Mouse (Mus musculus): ENCODE measurements around the gene Nop14. TPM values are rescaled to one million over a fixed set of nuclear protein-coding genes. Genes with fewer than 3 reads are reported as not detected.
"Not testable (repeated sequence)": the region's sequence is repeated elsewhere in the genome, so short reads cannot be mapped to it uniquely, and the experiment has no call there.

Gene Nop14
- polyA plus RNA-seq, 1 experiment = 19.5 TPM

GRCm38 (mm10) chr5:34608226-34608625 lies 51.7 kb downstream of the Nop14 start:
- Histone ChIP-seq H3K4me3 (replicated peaks; ENCODE audit: insufficient read depth, low read depth, low read length) (no peak overlapping the region), H3K27me3 (ENCODE audit: control insufficient read depth, insufficient read depth, low read length) (no peaks in the 10 kb centered on the region), H3K27ac (ENCODE audit: insufficient read depth, low read length) (peak overlapping the region; percentile 53), H3K4me1 (ENCODE audit: control insufficient read depth, insufficient read depth, low read length) (peaks cover 11% of the 10 kb centered on the region)
- peak; percentile 43 for DNase-seq
- WGBS = 8% methylated on average over 3 of the region's 3 CpGs
- TF ChIP-seq CTCF (IDR thresholded peaks at IDR 0.05; ENCODE audit: borderline replicate concordance, insufficient read depth, low read depth, low read length) (no peak), POLR2A (IDR thresholded peaks at IDR 0.05; ENCODE audit: borderline replicate concordance, insufficient read depth, low read length) (no peak)

DNA sequence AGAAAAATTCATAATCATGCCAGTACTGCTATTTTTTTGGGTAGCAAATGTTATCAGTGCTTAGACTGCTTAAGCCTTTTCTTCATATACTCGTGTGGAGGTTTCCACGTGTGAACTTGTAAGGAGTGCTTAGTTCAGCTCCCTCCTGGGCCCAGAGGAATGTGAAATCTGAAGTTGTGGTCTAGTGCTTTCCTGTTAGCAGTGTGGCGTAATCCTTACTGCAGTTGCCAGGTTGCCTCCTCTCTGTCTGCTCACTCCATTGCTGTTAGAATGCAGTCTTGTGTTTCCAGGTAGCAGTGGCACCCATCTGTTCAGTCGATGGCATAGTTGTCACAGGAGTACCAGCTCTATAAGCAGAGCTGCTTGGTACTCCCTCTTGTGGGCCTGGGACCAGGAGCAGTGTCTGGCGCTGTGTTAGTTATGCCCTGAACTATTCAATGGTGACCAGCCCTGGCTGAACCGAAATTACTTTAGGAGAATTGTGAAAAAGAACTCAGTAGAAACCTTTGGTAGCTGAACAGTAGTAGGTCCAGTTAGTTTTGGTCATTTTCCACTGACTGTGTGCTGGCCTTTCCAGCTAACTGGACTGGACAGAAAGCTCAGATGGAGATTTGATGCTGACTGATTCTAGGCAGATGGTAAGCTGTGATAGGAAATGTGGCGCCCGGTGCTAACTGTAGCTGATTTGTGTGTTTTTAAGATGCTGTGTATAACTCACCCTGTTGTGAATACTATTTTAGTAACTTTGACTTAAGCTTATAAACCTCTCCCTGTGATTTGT lies 52.7 kb downstream of the Nop14 start:
- Histone ChIP-seq H3K27me3 (ENCODE audit: control insufficient read depth, insufficient read depth, low read length) (no peaks in the 10 kb centered on the region), H3K27ac (ENCODE audit: insufficient read depth, low read length) (peak overlapping the region; percentile 30), H3K4me3 (replicated peaks; ENCODE audit: insufficient read depth, low read depth, low read length) (no peak overlapping the region), H3K4me1 (ENCODE audit: control insufficient read depth, insufficient read depth, low read length) (peaks cover 11% of the 10 kb centered on the region)
- DNase-seq = peak; percentile 54 to 71
- no peak for TF ChIP-seq POLR2A (IDR thresholded peaks at IDR 0.05; ENCODE audit: borderline replicate concordance, insufficient read depth, low read length)
- TF ChIP-seq CTCF (IDR thresholded peaks at IDR 0.05; ENCODE audit: borderline replicate concordance, insufficient read depth, low read depth, low read length) = peak; percentile 38; the same call in 1 of the 2 replicates
- WGBS = 12% methylated on average over 8 of the region's 8 CpGs

DNA sequence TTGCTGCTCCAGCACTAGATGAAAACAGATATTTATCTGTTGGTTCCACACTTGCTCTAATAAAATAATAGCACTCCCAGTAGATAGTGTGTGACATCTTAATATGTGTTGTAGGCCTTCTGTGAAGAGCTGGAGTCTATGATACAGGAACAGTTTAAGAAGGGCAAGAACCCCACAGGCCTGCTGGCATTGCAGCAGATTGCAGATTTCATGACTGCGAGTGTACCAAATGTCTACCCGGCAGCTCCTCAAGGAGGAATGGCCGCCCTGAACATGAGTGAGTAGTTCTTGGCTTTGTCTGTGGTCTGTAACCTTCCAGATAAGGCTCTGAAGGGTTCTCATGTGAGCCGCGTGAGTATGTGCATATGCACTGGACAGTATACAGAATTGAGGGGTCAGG lies 55.4 kb downstream of the Nop14 start:
- TF ChIP-seq POLR2A (IDR thresholded peaks at IDR 0.05; ENCODE audit: borderline replicate concordance, insufficient read depth, low read length) (no peak), CTCF (IDR thresholded peaks at IDR 0.05; ENCODE audit: borderline replicate concordance, insufficient read depth, low read depth, low read length) (no peak)
- Histone ChIP-seq H3K4me1 (ENCODE audit: control insufficient read depth, insufficient read depth, low read length) (peaks cover 11% of the 10 kb centered on the region), H3K27ac (ENCODE audit: insufficient read depth, low read length) (no peak overlapping the region), H3K4me3 (replicated peaks; ENCODE audit: insufficient read depth, low read depth, low read length) (no peak overlapping the region), H3K27me3 (ENCODE audit: control insufficient read depth, insufficient read depth, low read length) (no peaks in the 10 kb centered on the region)
- no peak for DNase-seq
- WGBS = 40% methylated on average over 5 of the region's 5 CpGs

GRCm38 (mm10) chr5:34593202-34593727 lies 66.7 kb downstream of the Nop14 start:
- Histone ChIP-seq H3K27me3 (ENCODE audit: control insufficient read depth, insufficient read depth, low read length) (no peaks in the 10 kb centered on the region), H3K4me1 (ENCODE audit: control insufficient read depth, insufficient read depth, low read length) (peaks cover 9% of the 10 kb centered on the region), H3K4me3 (replicated peaks; ENCODE audit: insufficient read depth, low read depth, low read length) (no peak overlapping the region), H3K27ac (ENCODE audit: insufficient read depth, low read length) (no peak overlapping the region)
- no peak for DNase-seq
- WGBS = 97% methylated on average over 9 of the region's 9 CpGs
- no peak for TF ChIP-seq POLR2A (IDR thresholded peaks at IDR 0.05; ENCODE audit: borderline replicate concordance, insufficient read depth, low read length)
- TF ChIP-seq CTCF (IDR thresholded peaks at IDR 0.05; ENCODE audit: borderline replicate concordance, insufficient read depth, low read depth, low read length) = no peak

DNA sequence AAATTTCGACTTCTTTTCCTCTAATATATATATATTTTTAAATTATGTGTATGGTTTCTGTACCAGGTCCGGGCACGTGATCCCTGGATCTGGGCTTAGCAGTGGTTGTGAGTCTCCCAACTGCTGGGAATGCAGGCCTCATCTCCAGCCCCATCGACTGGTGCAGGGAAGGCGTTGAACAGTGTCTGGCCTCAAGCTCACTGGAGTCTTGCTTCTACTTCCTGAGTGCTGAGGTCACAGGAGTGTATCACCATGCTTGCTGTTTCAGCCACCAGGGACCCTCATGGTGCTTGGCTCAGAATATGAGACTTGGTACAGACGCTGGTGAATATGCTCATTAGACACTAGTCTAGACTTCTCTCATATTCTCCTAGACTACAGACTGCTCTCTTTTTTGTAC lies 67.3 kb downstream of the Nop14 start:
- no peak for DNase-seq
- H3K4me3 ChIP-seq (replicated peaks; ENCODE audit: insufficient read depth, low read depth, low read length) = no peak overlapping the region
- no peaks in the 10 kb centered on the region for H3K27me3 ChIP-seq (ENCODE audit: control insufficient read depth, insufficient read depth, low read length)
- no peak for TF ChIP-seq POLR2A (IDR thresholded peaks at IDR 0.05; ENCODE audit: borderline replicate concordance, insufficient read depth, low read length)
- no peak for TF ChIP-seq CTCF (IDR thresholded peaks at IDR 0.05; ENCODE audit: borderline replicate concordance, insufficient read depth, low read depth, low read length)
- no peak overlapping the region for H3K27ac ChIP-seq (ENCODE audit: insufficient read depth, low read length)
- WGBS = 88% methylated on average over 6 of the region's 6 CpGs
- peaks cover 12% of the 10 kb centered on the region for H3K4me1 ChIP-seq (ENCODE audit: control insufficient read depth, insufficient read depth, low read length)

- H3K4me1 ChIP-seq (ENCODE audit: control insufficient read depth, insufficient read depth, low read length) = peaks cover 13% of the 10 kb centered on the region
- H3K4me3 ChIP-seq (replicated peaks; ENCODE audit: insufficient read depth, low read depth, low read length); DNase-seq; H3K27ac ChIP-seq (ENCODE audit: insufficient read depth, low read length); H3K27me3 ChIP-seq (ENCODE audit: control insufficient read depth, insufficient read depth, low read length): not testable (repeated sequence)
- WGBS = 78% methylated on average over 5 of the region's 5 CpGs
Observed at GRCm38 (mm10) chr5:34592224-34592623, 67.7 kb downstream of the Nop14 start.

DNA sequence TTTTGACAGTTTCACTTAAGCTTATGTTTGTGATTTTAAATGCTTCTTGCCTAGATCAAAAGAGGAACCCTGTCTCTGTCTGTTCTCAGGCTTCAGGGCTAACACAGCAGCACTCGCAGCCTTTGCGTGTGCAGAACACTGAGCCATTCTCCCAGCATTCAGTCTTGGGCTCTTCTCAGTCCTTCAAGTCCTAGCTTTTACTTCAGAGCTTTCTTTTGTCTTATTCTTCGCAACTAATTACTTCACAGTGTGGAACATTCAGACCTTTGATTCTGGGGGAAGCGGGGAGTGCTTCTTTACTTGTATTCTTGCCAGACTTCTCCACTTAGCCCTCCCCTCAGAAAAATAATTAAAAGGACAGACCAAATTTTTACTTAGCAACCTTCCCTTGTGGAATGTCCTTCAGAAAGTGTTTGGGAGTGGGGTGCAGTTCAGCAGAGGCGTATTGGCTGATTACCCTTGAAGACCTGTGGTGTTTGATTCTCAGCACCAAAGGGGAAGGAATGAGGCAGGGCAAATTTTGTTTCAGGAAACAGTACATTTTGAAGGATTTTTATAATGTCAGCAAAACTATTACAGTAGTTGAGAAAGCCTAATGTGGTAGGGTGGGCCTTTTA lies 68.5 kb downstream of the Nop14 start:
- peaks cover 13% of the 10 kb centered on the region for H3K4me1 ChIP-seq (ENCODE audit: control insufficient read depth, insufficient read depth, low read length)
- TF ChIP-seq CTCF (IDR thresholded peaks at IDR 0.05; ENCODE audit: borderline replicate concordance, insufficient read depth, low read depth, low read length) (no peak), POLR2A (IDR thresholded peaks at IDR 0.05; ENCODE audit: borderline replicate concordance, insufficient read depth, low read length) (no peak)
- WGBS = 47% methylated on average over 5 of the region's 5 CpGs
- DNase-seq = no peak
- no peak overlapping the region for H3K27ac ChIP-seq (ENCODE audit: insufficient read depth, low read length)
- no peaks in the 10 kb centered on the region for H3K27me3 ChIP-seq (ENCODE audit: control insufficient read depth, insufficient read depth, low read length)
- no peak overlapping the region for H3K4me3 ChIP-seq (replicated peaks; ENCODE audit: insufficient read depth, low read depth, low read length)

DNA sequence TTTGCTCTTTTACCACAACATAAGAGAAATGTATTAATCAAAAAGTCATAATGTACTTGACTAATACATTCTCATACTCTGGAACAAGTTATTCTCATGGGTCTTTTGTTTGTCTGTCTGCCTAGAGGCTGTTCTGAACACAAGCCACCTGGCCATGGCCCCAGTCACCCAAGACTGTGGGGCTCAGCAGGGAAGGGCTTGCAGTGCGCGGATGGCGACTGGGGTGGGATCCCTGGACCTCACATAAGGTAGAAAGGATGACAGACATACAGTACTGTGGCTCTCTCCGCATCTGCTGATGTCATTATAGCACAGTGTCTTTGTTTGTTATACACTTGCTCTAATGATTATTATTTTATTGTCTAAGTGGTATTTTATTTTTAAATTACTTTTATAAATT lies 69.2 kb downstream of the Nop14 start:
- WGBS = 18% methylated on average over 4 of the region's 4 CpGs
- no peaks in the 10 kb centered on the region for H3K27me3 ChIP-seq (ENCODE audit: control insufficient read depth, insufficient read depth, low read length)
- TF ChIP-seq POLR2A (IDR thresholded peaks at IDR 0.05; ENCODE audit: borderline replicate concordance, insufficient read depth, low read length) (no peak), CTCF (IDR thresholded peaks at IDR 0.05; ENCODE audit: borderline replicate concordance, insufficient read depth, low read depth, low read length) (no peak)
- no peak overlapping the region for H3K27ac ChIP-seq (ENCODE audit: insufficient read depth, low read length)
- no peak overlapping the region for H3K4me3 ChIP-seq (replicated peaks; ENCODE audit: insufficient read depth, low read depth, low read length)
- DNase-seq = no peak
- peaks cover 17% of the 10 kb centered on the region for H3K4me1 ChIP-seq (ENCODE audit: control insufficient read depth, insufficient read depth, low read length)
